In the genomic region with DNA sequence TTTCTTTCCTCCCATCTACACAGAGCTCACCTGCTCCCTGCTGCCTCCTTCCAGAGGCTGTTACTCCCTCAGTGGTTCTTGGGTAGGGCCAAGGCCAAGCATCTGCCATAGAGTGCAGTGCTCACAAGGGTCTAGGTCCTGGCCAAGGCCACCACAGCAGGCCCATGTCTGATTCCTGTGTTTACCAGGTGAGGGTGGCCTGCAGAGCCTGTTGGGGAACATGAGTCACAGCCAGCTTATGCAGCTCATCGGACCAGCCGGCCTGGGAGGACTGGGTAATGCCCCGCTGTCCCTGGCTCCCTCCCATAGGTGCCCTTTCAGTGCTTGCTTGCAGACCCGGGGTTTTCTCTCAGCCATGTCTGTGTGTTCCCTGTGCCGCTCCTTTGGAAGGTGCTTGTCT, we compare ENCODE assay signal across 28 mouse cellular contexts. TPM values are rescaled to one million over a fixed set of nuclear protein-coding genes. Genes with fewer than 3 reads are reported as not detected.
DNase-seq lines count a peak whose midpoint lies in the region; ATAC-seq and TF ChIP-seq lines count a peak whose summit lies in the region.
"Had no signal": no experiment of that assay in that cellular context is flagged by ENCODE, and none has a peak within 500 bp of the region (broad histone marks: within the 10 kb centered on the region; RNA-seq: fewer than 3 reads in every experiment).

No protein-coding gene starts in this region.

- peak overlapping the region; percentile 26; the same call in 1 of the 2 replicates for H3K4me3 ChIP-seq in gastrocnemius, adult 2 months
- no peak overlapping the region for H3K4me3 ChIP-seq in lung, postnatal 0 days (ENCODE audit: low read depth, low read length)
- peak overlapping the region; percentile 21; the same call in 1 of the 2 replicates for H3K4me3 ChIP-seq in G1E (ENCODE audit: low read depth, low read length)
- H3K4me3 ChIP-seq in stomach, postnatal 0 days (ENCODE audit: low read depth, low read length) = no peak overlapping the region
- H3K4me3 ChIP-seq: embryonic facial prominence, embryonic 12.5 days; forebrain, embryonic 15.5 days; layer of hippocampus, adult 2 months; neural tube, embryonic 15.5 days had no signal

- no peak overlapping the region for H3K9ac ChIP-seq in lung, postnatal 0 days (replicated peaks; ENCODE audit: low read depth)
- no peak overlapping the region for H3K9ac ChIP-seq in stomach, postnatal 0 days (ENCODE audit: low read length)
- H3K9ac ChIP-seq: forebrain, embryonic 15.5 days; neural tube, embryonic 15.5 days had no signal

- no peaks in the 10 kb centered on the region for H3K9me3 ChIP-seq in lung, postnatal 0 days (ENCODE audit: low read length)
- H3K9me3 ChIP-seq in G1E (replicated peaks) = no peaks in the 10 kb centered on the region
- H3K9me3 ChIP-seq in stomach, postnatal 0 days (ENCODE audit: control insufficient read depth, low read length) = no peaks in the 10 kb centered on the region
- H3K9me3 ChIP-seq: embryonic facial prominence, embryonic 12.5 days; forebrain, embryonic 15.5 days; hindbrain, embryonic 10.5 days; limb, embryonic 12.5 days; neural tube, embryonic 15.5 days had no signal

- intact Hi-C loops in gastrocnemius, adult 2 months (cut with DNase I) = no loop called here

- peaks cover 30% of the 10 kb centered on the region for H3K36me3 ChIP-seq in lung, postnatal 0 days (ENCODE audit: insufficient read depth, low read length)
- H3K36me3 ChIP-seq in G1E (replicated peaks) = peaks cover 80% of the 10 kb centered on the region
- peaks cover 26% of the 10 kb centered on the region for H3K36me3 ChIP-seq in stomach, postnatal 0 days (ENCODE audit: control insufficient read depth, insufficient read depth, low read length)

- 73% methylated on average over 5 of the region's 5 CpGs for WGBS in lung, postnatal 0 days
- WGBS in stomach, postnatal 0 days = 65% methylated on average over 5 of the region's 5 CpGs

- ATAC-seq in lung, postnatal 0 days = no peak
- no peak for ATAC-seq in G1E (ENCODE audit: extremely low read depth, insufficient number of reproducible peaks, low FRiP score, poor library complexity, severe bottlenecking)
- no peak for ATAC-seq in stomach, postnatal 0 days (ENCODE audit: low FRiP score, low TSS enrichment)
- ATAC-seq: activated CD4-positive, CD25-positive, alpha-beta regulatory T cell, adult 4 months; forebrain, embryonic 15.5 days; hindbrain, postnatal 0 days; liver, postnatal 0 days had no signal

- TF ChIP-seq CTCF in gastrocnemius, adult 2 months (IDR thresholded peaks at IDR 0.05) = no peak
- no peak for TF ChIP-seq CTCF in lung, postnatal 0 days (IDR thresholded peaks at IDR 0.05)
- no peak for TF ChIP-seq CTCF in G1E (IDR thresholded peaks at IDR 0.05; ENCODE audit: low read depth, low read length)
- no peak for TF ChIP-seq CTCF in stomach, postnatal 0 days (IDR thresholded peaks at IDR 0.05; ENCODE audit: low read depth)

- TF ChIP-seq EP300 in lung, postnatal 0 days (IDR thresholded peaks at IDR 0.05) = no peak
- TF ChIP-seq EP300 in stomach, postnatal 0 days (optimal IDR thresholded peaks at IDR 0.05) = no peak

- no peak overlapping the region for H3K4me2 ChIP-seq in lung, postnatal 0 days (replicated peaks; ENCODE audit: low read depth, low read length)
- H3K4me2 ChIP-seq in stomach, postnatal 0 days (replicated peaks; ENCODE audit: low read depth) = no peak overlapping the region
- H3K4me2 ChIP-seq: forebrain, embryonic 15.5 days; limb, embryonic 12.5 days; liver, embryonic 11.5 days had no signal

- no peak overlapping the region for H3K27ac ChIP-seq in gastrocnemius, adult 2 months
- no peak overlapping the region for H3K27ac ChIP-seq in lung, postnatal 0 days (ENCODE audit: low read length)
- peak overlapping the region; percentile 61 for H3K27ac ChIP-seq in stomach, postnatal 0 days (replicated peaks)
- H3K27ac ChIP-seq: embryonic facial prominence, embryonic 12.5 days; forebrain, embryonic 15.5 days; hindbrain, embryonic 10.5 days; hindbrain, postnatal 0 days; layer of hippocampus, adult 2 months; left cerebral cortex, adult 2 months; limb, embryonic 12.5 days; macrophage; neural tube, embryonic 15.5 days had no signal

- peak; percentile 23 for DNase-seq in gastrocnemius, adult 2 months
- no peak for DNase-seq in gastrocnemius, postnatal 4 days (ENCODE audit: low spot score in 2 of 2)
- peak; percentile 20 for DNase-seq in lung, postnatal 0 days (ENCODE audit: low spot score)
- DNase-seq in lung, postnatal 10 days = no peak
- DNase-seq in G1E (ENCODE audit: low spot score) = no peak
- peak; percentile 40 for DNase-seq in stomach, postnatal 0 days (ENCODE audit: low spot score)
- no peak for DNase-seq in kidney, postnatal 25 days
- DNase-seq: adrenal gland, adult 8-10 months; embryo, embryonic 11 days; gastrocnemius, postnatal 36 days; heart, postnatal 14 days; kidney, adult 11 months; liver, postnatal 0 days; midbrain, embryonic 14.5 days; retina, postnatal 1 day; right cerebral cortex, postnatal 14 days; thymus, postnatal 4 days had no signal

- H3K27me3 ChIP-seq in lung, postnatal 0 days (replicated peaks; ENCODE audit: insufficient read depth, low read length) = no peaks in the 10 kb centered on the region
- no peaks in the 10 kb centered on the region; the same call in 1 of the 2 replicates for H3K27me3 ChIP-seq in G1E (ENCODE audit: insufficient read depth, low read length)
- H3K27me3 ChIP-seq in stomach, postnatal 0 days (ENCODE audit: control insufficient read depth, insufficient read depth, low read length) = no peaks in the 10 kb centered on the region
- H3K27me3 ChIP-seq: embryonic facial prominence, embryonic 12.5 days; forebrain, embryonic 15.5 days; limb, embryonic 12.5 days; neural tube, embryonic 15.5 days had no signal

- H3K4me1 ChIP-seq in lung, postnatal 0 days (ENCODE audit: insufficient read depth, low read depth, low read length) = peaks cover 7% of the 10 kb centered on the region; the same call in 1 of the 2 replicates
- H3K4me1 ChIP-seq in G1E (ENCODE audit: insufficient read depth, low read depth, low read length) = peaks cover 62% of the 10 kb centered on the region
- no peaks in the 10 kb centered on the region; the same call in 1 of the 2 replicates for H3K4me1 ChIP-seq in stomach, postnatal 0 days (replicated peaks; ENCODE audit: control insufficient read depth, insufficient read depth)

RNA-seq across cellular contexts. Expression of gene Adrm1, which starts 2.8 kb away (rescaled TPM):
- total RNA-seq in gastrocnemius, adult 2 months (2021) = 100 to 1,000 TPM in 1 of 2 experiments, 10 to 100 TPM in 1; 99.5 to 121 TPM
- total RNA-seq in gastrocnemius, postnatal 4 days (2021) = 100 to 1,000 TPM; 113 to 131 TPM
- polyA plus RNA-seq in lung, postnatal 0 days (2015; fragmentation: Nextera tagmentation; extraction: Ambion mirVana) = 119 and 136 TPM in 2 replicates
- total RNA-seq in G1E (2014; fragmentation: Nextera tagmentation) = 140 and 155 TPM in 2 replicates
- total RNA-seq in G1E (2017) = 66.4 and 74.4 TPM in 2 replicates
- 554 and 822 TPM in 2 replicates for polyA plus RNA-seq in G1E (2012)
- polyA plus RNA-seq in stomach, postnatal 0 days (2015; fragmentation: Nextera tagmentation; extraction: Ambion mirVana) = 141 TPM in 2 replicates

RNA-seq across cellular contexts. Expression of gene Lama5, which starts 51.5 kb away (rescaled TPM):
- 10 to 100 TPM; 10.5 to 14.8 TPM for total RNA-seq in gastrocnemius, adult 2 months (2021)
- 10 to 100 TPM; 32.3 to 42.7 TPM for total RNA-seq in gastrocnemius, postnatal 4 days (2021)
- 83.7 and 85.3 TPM in 2 replicates for polyA plus RNA-seq in lung, postnatal 0 days (2015; fragmentation: Nextera tagmentation; extraction: Ambion mirVana)
- total RNA-seq in G1E (2014; fragmentation: Nextera tagmentation) (65.1 and 99.6 TPM in 2 replicates), G1E (2017) (25.4 and 25.5 TPM in 2 replicates)
- polyA plus RNA-seq in G1E (2012) = 64.8 and 69.2 TPM in 2 replicates
- polyA plus RNA-seq in stomach, postnatal 0 days (2015; fragmentation: Nextera tagmentation; extraction: Ambion mirVana) = 29.7 and 34.9 TPM in 2 replicates
- polyA plus RNA-seq: macrophage had no signal

RNA-seq across cellular contexts. Expression of gene Osbpl2, which starts 55.0 kb away (rescaled TPM):
- total RNA-seq in gastrocnemius, adult 2 months (2021) = 10 to 100 TPM; 16.3 to 18.6 TPM
- total RNA-seq in gastrocnemius, postnatal 4 days (2021) = 10 to 100 TPM; 27.7 to 32.1 TPM
- 35.3 and 36.1 TPM in 2 replicates for polyA plus RNA-seq in lung, postnatal 0 days (2015; fragmentation: Nextera tagmentation; extraction: Ambion mirVana)
- total RNA-seq in G1E (2014; fragmentation: Nextera tagmentation) = 20.9 and 25.6 TPM in 2 replicates
- 24.5 and 25.0 TPM in 2 replicates for total RNA-seq in G1E (2017)
- polyA plus RNA-seq in G1E (2012) = 16.3 and 22.0 TPM in 2 replicates
- polyA plus RNA-seq in stomach, postnatal 0 days (2015; fragmentation: Nextera tagmentation; extraction: Ambion mirVana) = 46.4 and 50.4 TPM in 2 replicates

Comparison
In these comparisons a context has a peak if more than half of its experiments do, and no peak if none do; other contexts are left out.
1. DNase-seq: peak in gastrocnemius, adult 2 months (single experiment), lung, postnatal 0 days (single experiment) and stomach, postnatal 0 days (single experiment); none in gastrocnemius, postnatal 4 days (0 of 2), lung, postnatal 10 days (single experiment), G1E (single experiment) and kidney, postnatal 25 days (0 of 2).
2. H3K4me3 ChIP-seq: peak in gastrocnemius, adult 2 months (single experiment) and G1E (single experiment); none in lung, postnatal 0 days (single experiment) and stomach, postnatal 0 days (single experiment).